Mouse (Mus musculus) megakaryocyte progenitor cell, adult 5-6 weeks (primary cell): ENCODE results near the gene Mrpl47. TPM values are rescaled to one million over a fixed set of nuclear protein-coding genes. Genes with fewer than 3 reads are reported as not detected.
"Not testable (repeated sequence)": the region's sequence is repeated elsewhere in the genome, so short reads cannot be mapped to it uniquely, and the experiment has no call there.

Experiments
- ATAC-seq: replicated peaks from 2 replicates; pipeline ENCODE4 v1.8.0; 2016; ENCODE audit warnings: mild to moderate bottlenecking, moderate TSS enrichment, inconsistent platforms; ENCODE audit not compliant: poor library complexity
- total RNA-seq, 2 experiments: library from RNA; stranded (forward) in 1 of 2; stranded (reverse) in 1 of 2; fragments of 157-497, 149-512 nt in 1 of 2; fragments of 200-1000 nt in 1 of 2; gene quantifications; 2 replicates each; pipeline versions ENCODE4 v1.2.3 to v1.2.4; 2015 to 2017

Mrpl47 gene
- total RNA-seq, 2 experiments from 2014 or later = 21.2 to 53.8 TPM

GRCm38 (mm10) chr3:32708368-32709231 lies 28.8 kb downstream of the Mrpl47 start:
- ATAC-seq = peak; percentile 92

DNA sequence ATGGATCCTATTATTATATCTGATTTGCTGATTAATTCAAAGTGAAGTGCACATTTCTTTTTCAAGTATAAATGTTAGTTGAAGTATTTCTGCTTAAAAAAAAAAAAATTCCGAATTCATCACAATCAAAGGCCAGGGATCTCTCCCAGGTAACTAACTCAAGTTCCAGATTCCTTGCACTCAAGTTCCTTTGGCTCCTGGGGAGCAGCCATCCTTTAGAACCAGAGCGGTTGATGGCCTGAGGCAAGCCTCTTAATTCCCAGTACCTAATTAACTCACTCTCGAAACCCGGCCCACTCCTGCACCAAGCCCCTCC lies 29.4 kb downstream of the Mrpl47 start:
- ATAC-seq = no peak

- ATAC-seq = not testable (repeated sequence)
Measured at GRCm38 (mm10) chr3:32705647-32706348, 31.6 kb downstream of the Mrpl47 start, which contains the start of gene Actl6a. Gene Actl6a, plus strand, starts transcription at chr3:32706298.

- ATAC-seq = not testable (repeated sequence)
Measured at GRCm38 (mm10) chr3:32704632-32705031, 32.8 kb downstream of the Mrpl47 start.

GRCm38 (mm10) chr3:32704021-32704420 lies 33.4 kb downstream of the Mrpl47 start:
- ATAC-seq = not testable (repeated sequence)

DNA sequence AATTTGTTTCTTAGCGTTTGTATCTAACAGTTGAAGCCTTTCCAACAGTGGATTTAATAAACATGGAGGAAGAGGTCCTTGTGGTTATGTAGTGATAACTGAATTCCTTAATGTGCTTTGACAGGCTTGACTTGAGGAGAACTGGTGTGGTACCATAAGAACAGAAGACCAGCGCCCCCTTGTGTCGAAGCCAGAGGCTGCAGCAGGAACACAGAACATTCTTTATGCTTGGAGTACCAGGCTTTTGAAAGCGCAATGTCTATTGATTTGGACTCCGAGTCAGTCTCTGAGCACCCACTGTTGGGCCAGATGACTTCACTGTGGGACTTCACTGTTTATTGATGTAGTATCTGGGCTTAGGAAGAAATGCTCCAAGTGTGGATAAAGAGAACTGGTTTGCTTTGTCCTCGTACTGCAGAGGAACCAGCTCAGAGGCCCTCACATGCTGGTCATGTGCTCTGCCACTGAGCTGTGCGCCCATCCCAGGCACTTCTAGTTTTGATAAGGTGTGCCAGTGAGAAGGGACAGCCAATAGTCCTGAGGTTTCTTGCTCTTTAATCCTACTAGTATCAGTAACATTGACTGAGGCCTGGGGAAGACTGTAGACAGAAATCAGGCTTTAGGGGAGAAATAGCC lies 39.1 kb downstream of the Mrpl47 start:
- peak; percentile 96 for ATAC-seq

DNA sequence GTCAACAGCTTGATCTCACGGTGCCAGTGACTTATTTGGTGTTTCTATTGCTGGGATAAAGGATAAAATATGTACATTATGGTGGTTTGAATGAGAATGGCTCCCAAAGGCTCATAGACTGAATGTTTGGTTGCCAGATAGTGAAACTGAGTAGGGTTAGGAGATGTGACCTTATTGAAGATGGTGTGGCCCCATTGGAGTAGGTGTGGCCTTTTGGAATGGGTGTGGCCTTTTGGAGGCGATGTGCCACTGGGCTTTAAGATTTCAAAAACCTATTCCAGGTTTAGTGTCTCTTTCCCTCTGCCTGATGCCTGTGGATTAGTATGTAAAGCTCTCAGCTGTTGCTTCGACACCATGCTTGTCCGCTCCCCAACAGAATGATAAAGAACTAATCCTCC lies 41.8 kb downstream of the Mrpl47 start:
- peak; percentile 37; the same call in 1 of the 2 replicates for ATAC-seq

DNA sequence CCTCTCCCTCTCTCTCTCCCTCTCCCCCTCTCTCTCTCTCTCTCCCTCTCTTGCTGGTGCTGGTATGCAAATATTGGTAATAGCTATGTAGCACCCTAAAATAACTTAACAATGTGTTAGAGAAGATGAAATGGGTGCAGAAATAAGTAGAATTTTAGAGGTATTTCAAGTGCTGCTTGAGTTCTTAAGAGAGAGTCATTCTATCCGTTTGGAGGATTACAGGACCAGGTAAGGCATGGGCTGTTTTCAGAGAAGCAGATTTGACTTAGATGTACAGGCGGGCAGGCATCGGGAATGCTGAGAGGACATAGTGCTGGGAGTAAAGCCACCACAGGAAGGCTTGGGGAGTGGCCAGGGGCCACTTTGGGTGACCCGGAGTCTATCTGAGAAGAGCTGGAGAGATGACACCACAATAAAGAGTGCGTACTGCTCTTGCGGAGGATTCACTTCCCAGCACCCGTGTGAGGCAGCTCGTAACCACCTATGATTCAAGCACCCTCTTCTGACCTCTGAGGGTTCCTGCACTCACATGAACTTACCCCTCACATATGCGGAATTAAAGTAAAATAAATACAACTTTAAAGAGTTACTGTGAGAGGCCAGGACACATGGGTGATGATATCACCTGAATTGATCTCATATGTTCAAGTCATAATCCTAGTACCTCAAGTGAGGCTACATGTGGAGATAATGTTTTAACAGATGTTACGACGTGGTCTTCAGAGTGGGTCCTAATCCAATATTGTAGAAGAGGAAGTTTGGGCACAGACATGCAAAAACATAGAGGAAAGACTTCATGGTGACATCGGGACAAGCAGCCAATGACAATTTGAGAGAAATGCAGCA lies 42.4 kb downstream of the Mrpl47 start:
- peak; percentile 63 for ATAC-seq

- ATAC-seq = no peak
Measured at GRCm38 (mm10) chr3:32694211-32694610, 43.2 kb downstream of the Mrpl47 start.

DNA sequence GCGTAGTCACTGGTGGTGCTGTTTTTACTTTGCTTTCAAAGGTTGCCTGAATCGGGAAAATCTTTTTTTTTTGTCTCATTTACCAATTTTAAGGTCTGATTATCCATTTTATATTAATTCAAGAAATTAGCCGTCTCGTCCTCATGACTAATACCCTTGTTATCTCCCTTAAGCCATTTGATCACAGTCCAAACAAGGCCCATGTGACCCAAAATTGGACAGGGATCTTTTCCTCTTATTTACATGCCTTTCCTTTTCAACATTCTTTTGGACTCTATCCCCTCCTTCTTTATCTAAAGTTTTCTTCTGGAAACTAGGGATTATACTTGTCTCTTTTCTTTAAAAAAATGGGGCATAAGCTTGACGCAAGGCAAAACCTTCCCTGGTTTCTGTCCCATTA lies 45.6 kb downstream of the Mrpl47 start:
- no peak for ATAC-seq

GRCm38 (mm10) chr3:32690901-32691300 lies 46.5 kb downstream of the Mrpl47 start:
- ATAC-seq = no peak; the same call in 1 of the 2 replicates

GRCm38 (mm10) chr3:32690008-32690407 lies 47.4 kb downstream of the Mrpl47 start:
- no peak for ATAC-seq

DNA sequence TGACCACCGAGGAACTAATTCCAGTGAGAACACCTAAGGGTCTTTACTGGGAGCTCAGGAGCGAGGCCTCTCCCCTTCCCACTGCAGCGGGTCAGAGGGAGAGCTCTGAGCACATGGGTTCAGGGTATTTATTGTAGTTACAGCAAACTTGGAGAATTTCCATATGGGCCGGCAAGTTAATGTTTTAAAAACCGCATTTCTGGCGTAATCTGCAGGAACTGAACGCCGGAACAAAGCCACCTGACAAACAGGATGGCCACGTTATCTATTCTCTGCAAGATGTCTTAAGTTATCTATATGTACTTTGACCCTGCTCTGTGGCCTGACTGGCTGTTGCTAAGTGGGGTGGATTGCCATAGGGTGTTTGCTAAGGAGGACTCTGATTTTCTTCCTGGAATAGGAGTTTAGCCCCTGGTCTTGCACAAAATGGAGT lies 47.8 kb downstream of the Mrpl47 start:
- ATAC-seq = peak; percentile 90

- no peak for ATAC-seq
Measured at GRCm38 (mm10) chr3:32687156-32687555, 50.2 kb downstream of the Mrpl47 start.

DNA sequence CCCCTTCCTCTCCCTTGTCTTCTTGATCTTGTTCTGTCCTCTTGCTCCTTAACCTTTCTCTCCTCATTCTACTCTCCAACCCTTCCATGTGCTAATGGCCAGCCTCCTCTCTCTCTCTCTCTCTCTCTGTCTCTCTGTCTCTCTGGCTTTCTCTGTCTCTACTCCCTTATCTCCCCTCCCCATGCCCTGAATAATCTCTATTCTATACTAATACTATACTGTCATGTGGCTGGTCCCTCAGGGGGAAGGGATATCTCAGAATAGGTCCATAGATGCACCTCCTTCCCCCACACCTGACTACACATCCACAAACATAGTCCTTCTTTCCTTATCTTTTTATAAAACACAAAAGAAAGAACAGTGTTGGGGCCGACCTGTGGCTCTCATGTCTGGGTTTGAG lies 50.9 kb downstream of the Mrpl47 start:
- no peak for ATAC-seq

DNA sequence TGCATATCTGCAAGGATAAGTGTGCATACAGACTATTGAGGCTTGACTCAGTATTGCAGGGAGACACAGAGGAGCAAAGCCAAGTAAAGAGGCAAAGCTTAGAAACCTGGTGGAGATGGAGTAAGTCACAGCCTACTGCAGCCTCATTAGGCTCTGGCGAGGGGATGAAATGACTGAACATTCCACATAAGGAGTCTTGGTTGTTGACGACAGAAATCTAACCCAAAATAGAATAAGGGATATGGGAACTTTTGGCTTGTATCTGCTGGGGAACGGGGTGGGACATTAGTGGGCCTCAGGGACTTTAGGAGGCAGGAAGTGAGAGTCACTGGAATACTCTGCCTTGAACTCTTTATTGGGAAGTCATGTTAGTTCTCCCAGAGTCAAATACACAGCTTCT lies 52.8 kb downstream of the Mrpl47 start:
- no peak for ATAC-seq

GRCm38 (mm10) chr3:32682910-32683531 lies 54.4 kb downstream of the Mrpl47 start:
- no peak for ATAC-seq

GRCm38 (mm10) chr3:32676393-32676792 lies 61.0 kb downstream of the Mrpl47 start:
- no peak for ATAC-seq
